Mouse (Mus musculus) midbrain, embryonic 16.5 days (tissue): ENCODE measurements around the gene Acy3. TPM values are rescaled to one million over a fixed set of nuclear protein-coding genes. Genes with fewer than 3 reads are reported as not detected.

Source experiments
- ATAC-seq: fragments of 200-750 bp; cut with Nextera tagmentation; 2 replicates; pipeline ENCODE4 v1.8.0; 2017; ENCODE audit warnings: moderate TSS enrichment
- H3K27ac ChIP-seq: fragments of 300-500 bp; sonication (generic); 2 replicates; pipeline ENCODE4 v1.5.1; 2014; ENCODE audit warnings: mild to moderate bottlenecking, low read length, mixed read lengths
- H3K27me3 ChIP-seq: fragments of 300-500 bp; sonication (generic); 2 replicates; pipeline ENCODE4 v1.6.1; 2014; ENCODE audit warnings: low read depth, low read length, mixed read lengths; ENCODE audit not compliant: control insufficient read depth, insufficient read depth
- H3K36me3 ChIP-seq: fragments of 300-500 bp; sonication (generic); 2 replicates; pipeline ENCODE4 v1.6.1; 2014; ENCODE audit warnings: mild to moderate bottlenecking, low read length, moderate library complexity, mixed read lengths; ENCODE audit not compliant: control insufficient read depth, insufficient read depth
- H3K4me1 ChIP-seq: fragments of 300-500 bp; sonication (generic); 2 replicates; pipeline ENCODE4 v1.6.1; 2014; ENCODE audit warnings: mild to moderate bottlenecking, low read length, mixed read lengths; ENCODE audit not compliant: control insufficient read depth, insufficient read depth
- H3K4me2 ChIP-seq: fragments of 300-500 bp; sonication (generic); 2 replicates; pipeline ENCODE4 v1.6.1; 2014; ENCODE audit warnings: mild to moderate bottlenecking, low read length, mixed read lengths
- H3K4me3 ChIP-seq: fragments of 300-500 bp; sonication (generic); 2 replicates; pipeline ENCODE4 v1.5.1; 2014; ENCODE audit warnings: low read depth, mild to moderate bottlenecking, low read length, moderate library complexity, mixed read lengths
- H3K9ac ChIP-seq: fragments of 300-500 bp; sonication (generic); 2 replicates; pipeline ENCODE4 v1.6.1; 2014; ENCODE audit warnings: low read depth, low read length, mixed read lengths
- H3K9me3 ChIP-seq: fragments of 300-500 bp; sonication (generic); replicated peaks from 2 replicates; pipeline ENCODE4 v1.6.1; 2014; ENCODE audit warnings: mild to moderate bottlenecking, low read length, mixed read lengths; ENCODE audit not compliant: control insufficient read depth, poor library complexity, severe bottlenecking
- WGBS: fragments of 180-500 bp; shearing (Covaris S2); extraction: QIAGEN DNeasy Blood & Tissue Kit; methylation state at CpG from one replicate; pipeline ENCODE4 v1.1.7; 2014; 5-methylcytosine and 5-hydroxymethylcytosine counted together
- polyA plus RNA-seq: library from polyadenylated mRNA; unstranded; fragments of >200 nt; fragmentation: Nextera tagmentation; extraction: Ambion mirVana; gene quantifications from 2 replicates; pipeline ENCODE4 v1.2.1, GENCODE M21; 2015

Acy3 gene
- polyA plus RNA-seq, 1 experiment from 2014 or later: 1.0 TPM

- no peak overlapping the region for H3K4me2 ChIP-seq
- no peaks in the 10 kb centered on the region for H3K36me3 ChIP-seq
- ATAC-seq: no peak
- no peak overlapping the region for H3K9ac ChIP-seq
- no peak overlapping the region for H3K27ac ChIP-seq
- H3K27me3 ChIP-seq: no peaks in the 10 kb centered on the region
- no peak overlapping the region for H3K4me3 ChIP-seq
- no peaks in the 10 kb centered on the region for H3K9me3 ChIP-seq
- 67% methylated on average over 10 of the region's 10 CpGs for WGBS
- H3K4me1 ChIP-seq: peaks cover 2% of the 10 kb centered on the region
Measured at GRCm38 (mm10) chr19:4017921-4018587, 31.7 kb downstream of the Acy3 start.

GRCm38 (mm10) chr19:4018743-4019583 lies 32.6 kb downstream of the Acy3 start:
- peak; percentile 80 for ATAC-seq
- H3K9me3 ChIP-seq: no peaks in the 10 kb centered on the region
- no peak overlapping the region for H3K27ac ChIP-seq
- H3K4me1 ChIP-seq: no peaks in the 10 kb centered on the region
- no peaks in the 10 kb centered on the region for H3K27me3 ChIP-seq
- H3K36me3 ChIP-seq: no peaks in the 10 kb centered on the region
- no peak overlapping the region for H3K9ac ChIP-seq
- 27% methylated on average over 18 of the region's 18 CpGs for WGBS
- H3K4me3 ChIP-seq: no peak overlapping the region
- H3K4me2 ChIP-seq: no peak overlapping the region

- no peaks in the 10 kb centered on the region for H3K9me3 ChIP-seq
- H3K4me2 ChIP-seq: no peak overlapping the region
- WGBS: 87% methylated on average over 7 of the region's 7 CpGs
- H3K27me3 ChIP-seq: no peaks in the 10 kb centered on the region
- H3K27ac ChIP-seq: no peak overlapping the region
- no peak overlapping the region for H3K9ac ChIP-seq
- no peaks in the 10 kb centered on the region for H3K36me3 ChIP-seq
- H3K4me3 ChIP-seq: no peak overlapping the region
- H3K4me1 ChIP-seq: no peaks in the 10 kb centered on the region
- ATAC-seq: no peak
Measured at GRCm38 (mm10) chr19:4023185-4023584, 36.8 kb downstream of the Acy3 start.

GRCm38 (mm10) chr19:4027576-4027975 lies 41.2 kb downstream of the Acy3 start:
- H3K27ac ChIP-seq: no peak overlapping the region
- H3K36me3 ChIP-seq: no peaks in the 10 kb centered on the region
- no peak for ATAC-seq
- no peak overlapping the region for H3K4me2 ChIP-seq
- H3K27me3 ChIP-seq: no peaks in the 10 kb centered on the region
- H3K9me3 ChIP-seq: no peaks in the 10 kb centered on the region
- H3K4me1 ChIP-seq: no peaks in the 10 kb centered on the region
- no peak overlapping the region for H3K9ac ChIP-seq
- H3K4me3 ChIP-seq: no peak overlapping the region

GRCm38 (mm10) chr19:4032668-4033067 lies 46.3 kb downstream of the Acy3 start:
- Histone ChIP-seq H3K36me3 (no peaks in the 10 kb centered on the region), H3K27me3 (no peaks in the 10 kb centered on the region), H3K27ac (no peak overlapping the region), H3K4me1 (peaks cover 7% of the 10 kb centered on the region; the same call in 1 of the 2 replicates), H3K4me2 (no peak overlapping the region), H3K9me3 (no peaks in the 10 kb centered on the region), H3K4me3 (no peak overlapping the region), H3K9ac (no peak overlapping the region)
- 52% methylated on average over 7 of the region's 7 CpGs for WGBS
- no peak for ATAC-seq

- no peaks in the 10 kb centered on the region for H3K27me3 ChIP-seq
- ATAC-seq: no peak
- no peak overlapping the region for H3K4me3 ChIP-seq
- H3K4me2 ChIP-seq: no peak overlapping the region
- no peak overlapping the region for H3K27ac ChIP-seq
- H3K9me3 ChIP-seq: no peaks in the 10 kb centered on the region
- H3K9ac ChIP-seq: no peak overlapping the region
- H3K36me3 ChIP-seq: no peaks in the 10 kb centered on the region
- WGBS: 89% methylated on average over 3 of the region's 3 CpGs
- H3K4me1 ChIP-seq: peaks cover 11% of the 10 kb centered on the region
Measured at GRCm38 (mm10) chr19:4033298-4033697, 46.9 kb downstream of the Acy3 start.

- Histone ChIP-seq H3K4me1 (peaks cover 14% of the 10 kb centered on the region), H3K4me2 (no peak overlapping the region), H3K36me3 (no peaks in the 10 kb centered on the region), H3K9me3 (no peaks in the 10 kb centered on the region), H3K27ac (no peak overlapping the region), H3K27me3 (no peaks in the 10 kb centered on the region), H3K4me3 (no peak overlapping the region), H3K9ac (no peak overlapping the region)
- no peak for ATAC-seq
- 47% methylated on average over 5 of the region's 5 CpGs for WGBS
Measured at GRCm38 (mm10) chr19:4033742-4034141, 47.4 kb downstream of the Acy3 start.

- Histone ChIP-seq H3K27ac (no peak overlapping the region), H3K36me3 (no peaks in the 10 kb centered on the region), H3K9ac (no peak overlapping the region), H3K27me3 (no peaks in the 10 kb centered on the region), H3K4me2 (peak overlapping the region; percentile 37), H3K4me1 (peaks cover 14% of the 10 kb centered on the region), H3K4me3 (no peak overlapping the region), H3K9me3 (no peaks in the 10 kb centered on the region)
- WGBS: 75% methylated on average over 12 of the region's 12 CpGs
- no peak for ATAC-seq
Measured at GRCm38 (mm10) chr19:4036327-4037045, 50.1 kb downstream of the Acy3 start.
